Mouse (Mus musculus): ENCODE measurements around the gene Pla1a.
A peak's percentile ranks its signal among the peaks of the same experiment; 100 is the strongest.

Gene Pla1a

GRCm38 (mm10) chr16:38434295-38434795 lies 1.4 kb upstream of the Pla1a start:
- DNase-seq (ENCODE audit: low spot score) = peak; percentile 31

GRCm38 (mm10) chr16:38433514-38433913 lies 569 bp upstream of the Pla1a start:
- no peak for DNase-seq (ENCODE audit: low spot score)

GRCm38 (mm10) chr16:38431446-38432185 lies 1.3 kb downstream of the Pla1a start:
- DNase-seq (ENCODE audit: low spot score) = no peak

- DNase-seq (ENCODE audit: low spot score) = no peak
Observed at GRCm38 (mm10) chr16:38425799-38426198, 7.1 kb downstream of the Pla1a start.

- DNase-seq (ENCODE audit: low spot score) = no peak
Observed at GRCm38 (mm10) chr16:38425374-38425773, 7.6 kb downstream of the Pla1a start.

GRCm38 (mm10) chr16:38414953-38415352 lies 18.0 kb downstream of the Pla1a start:
- DNase-seq (ENCODE audit: low spot score) = no peak

- no peak for DNase-seq (ENCODE audit: low spot score)
Observed at GRCm38 (mm10) chr16:38408416-38408815, 24.5 kb downstream of the Pla1a start.

- DNase-seq (ENCODE audit: low spot score) = no peak
Observed at GRCm38 (mm10) chr16:38407584-38407983, 25.4 kb downstream of the Pla1a start.

GRCm38 (mm10) chr16:38406708-38407107 lies 26.2 kb downstream of the Pla1a start:
- DNase-seq (ENCODE audit: low spot score) = no peak

- no peak for DNase-seq (ENCODE audit: low spot score)
Observed at GRCm38 (mm10) chr16:38406293-38406692, 26.7 kb downstream of the Pla1a start.

- no peak for DNase-seq (ENCODE audit: low spot score)
Observed at GRCm38 (mm10) chr16:38403639-38404038, 29.3 kb downstream of the Pla1a start.

- DNase-seq (ENCODE audit: low spot score) = no peak
Observed at GRCm38 (mm10) chr16:38401468-38401867, 31.5 kb downstream of the Pla1a start.

- peak; percentile 8 for DNase-seq (ENCODE audit: low spot score)
Observed at GRCm38 (mm10) chr16:38400311-38400960, 32.5 kb downstream of the Pla1a start.

- DNase-seq (ENCODE audit: low spot score) = peak; percentile 56
Observed at GRCm38 (mm10) chr16:38399531-38400231, 33.3 kb downstream of the Pla1a start.

GRCm38 (mm10) chr16:38399076-38399475 lies 33.9 kb downstream of the Pla1a start:
- DNase-seq (ENCODE audit: low spot score) = no peak

- no peak for DNase-seq (ENCODE audit: low spot score)
Observed at GRCm38 (mm10) chr16:38398266-38398665, 34.7 kb downstream of the Pla1a start.

GRCm38 (mm10) chr16:38396155-38396554 lies 36.8 kb downstream of the Pla1a start:
- peak; percentile 76 for DNase-seq (ENCODE audit: low spot score)

GRCm38 (mm10) chr16:38395060-38395730 lies 37.8 kb downstream of the Pla1a start:
- DNase-seq (ENCODE audit: low spot score) = no peak

GRCm38 (mm10) chr16:38394191-38394618 lies 38.7 kb downstream of the Pla1a start:
- no peak for DNase-seq (ENCODE audit: low spot score)

- no peak for DNase-seq (ENCODE audit: low spot score)
Observed at GRCm38 (mm10) chr16:38392126-38392894, 40.6 kb downstream of the Pla1a start.

GRCm38 (mm10) chr16:38390322-38390721 lies 42.6 kb downstream of the Pla1a start:
- no peak for DNase-seq (ENCODE audit: low spot score)

All from ovary, postnatal 36 days (tissue).